Mouse (Mus musculus): ENCODE results near the gene Ywhah.
A peak's percentile ranks its signal among the peaks of the same experiment; 100 is the strongest.

The Ywhah gene

GRCm38 (mm10) chr5:33018561-33019425 lies at the start of gene Ywhah:
Ywhah (plus strand) TSS chr5:33018816.
- DNase-seq (ENCODE audit: low read depth, low spot score): peak; percentile 98

GRCm38 (mm10) chr5:32976541-32976940 lies 42.1 kb upstream of the Ywhah start:
- no peak for DNase-seq (ENCODE audit: low read depth, low spot score)

GRCm38 (mm10) chr5:32977179-32977578 lies 41.4 kb upstream of the Ywhah start:
- DNase-seq (ENCODE audit: low read depth, low spot score): no peak

GRCm38 (mm10) chr5:32985379-32985778 lies 33.2 kb upstream of the Ywhah start:
- DNase-seq (ENCODE audit: low read depth, low spot score): no peak

GRCm38 (mm10) chr5:32987873-32988272 lies 30.7 kb upstream of the Ywhah start:
- DNase-seq (ENCODE audit: low read depth, low spot score): no peak

- no peak for DNase-seq (ENCODE audit: low read depth, low spot score)
Measured at GRCm38 (mm10) chr5:32989959-32990640, 28.5 kb upstream of the Ywhah start.

GRCm38 (mm10) chr5:32991152-32991551 lies 27.5 kb upstream of the Ywhah start:
- DNase-seq (ENCODE audit: low read depth, low spot score): no peak

- no peak for DNase-seq (ENCODE audit: low read depth, low spot score)
Measured at GRCm38 (mm10) chr5:32994471-32994870, 24.1 kb upstream of the Ywhah start.

- no peak for DNase-seq (ENCODE audit: low read depth, low spot score)
Measured at GRCm38 (mm10) chr5:32995756-32996155, 22.9 kb upstream of the Ywhah start.

GRCm38 (mm10) chr5:32996560-32996959 lies 22.1 kb upstream of the Ywhah start:
- DNase-seq (ENCODE audit: low read depth, low spot score): no peak

GRCm38 (mm10) chr5:32997686-32998085 lies 20.9 kb upstream of the Ywhah start:
- DNase-seq (ENCODE audit: low read depth, low spot score): peak; percentile 18

- DNase-seq (ENCODE audit: low read depth, low spot score): no peak
Measured at GRCm38 (mm10) chr5:32998783-32999182, 19.8 kb upstream of the Ywhah start.

GRCm38 (mm10) chr5:33001111-33001510 lies 17.5 kb upstream of the Ywhah start:
- no peak for DNase-seq (ENCODE audit: low read depth, low spot score)

- no peak for DNase-seq (ENCODE audit: low read depth, low spot score)
Measured at GRCm38 (mm10) chr5:33002781-33003180, 15.8 kb upstream of the Ywhah start.

GRCm38 (mm10) chr5:33003500-33003899 lies 15.1 kb upstream of the Ywhah start:
- DNase-seq (ENCODE audit: low read depth, low spot score): no peak

GRCm38 (mm10) chr5:33004110-33004509 lies 14.5 kb upstream of the Ywhah start:
- DNase-seq (ENCODE audit: low read depth, low spot score): no peak

- DNase-seq (ENCODE audit: low read depth, low spot score): no peak
Measured at GRCm38 (mm10) chr5:33005442-33006145, 13.0 kb upstream of the Ywhah start.

- no peak for DNase-seq (ENCODE audit: low read depth, low spot score)
Measured at GRCm38 (mm10) chr5:33006670-33007069, 11.9 kb upstream of the Ywhah start.

- DNase-seq (ENCODE audit: low read depth, low spot score): no peak
Measured at GRCm38 (mm10) chr5:33007371-33007770, 11.2 kb upstream of the Ywhah start.

- no peak for DNase-seq (ENCODE audit: low read depth, low spot score)
Measured at GRCm38 (mm10) chr5:33009301-33009700, 9.3 kb upstream of the Ywhah start.

- DNase-seq (ENCODE audit: low read depth, low spot score): no peak
Measured at GRCm38 (mm10) chr5:33009818-33010812, 8.5 kb upstream of the Ywhah start.

Data from CD4-positive, CD25-positive, alpha-beta regulatory T cell, adult 2 months (primary cell).